Mouse (Mus musculus): Measurements from ENCODE around the gene Akr1d1.

DNA sequence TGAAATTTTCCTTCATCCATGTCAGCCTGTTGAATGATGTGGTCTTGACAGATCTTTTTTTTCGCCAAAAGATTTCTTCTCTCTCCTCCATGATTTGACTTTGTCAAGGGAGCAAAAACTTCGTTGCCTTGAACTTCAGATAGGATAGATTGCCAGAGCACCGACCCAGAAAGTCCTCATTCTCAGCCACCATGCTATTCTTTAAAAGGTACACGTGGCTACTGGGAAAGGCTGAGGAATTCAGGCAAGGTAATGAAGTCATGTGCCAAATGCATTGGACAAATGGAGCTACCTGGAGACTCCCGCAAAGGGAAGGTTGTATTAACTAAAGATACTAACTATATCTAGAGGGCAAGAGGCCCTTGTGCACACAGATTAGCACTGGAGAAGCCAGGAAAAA is 8.8 kb downstream of the Akr1d1 start:
- TF ChIP-seq POLR2A (IDR thresholded peaks at IDR 0.05; ENCODE audit: borderline replicate concordance, control insufficient read depth, low read depth, low read length) (no peak), CTCF (IDR thresholded peaks at IDR 0.05; ENCODE audit: control insufficient read depth, insufficient read depth, low read length) (no peak)

Data from bone marrow, adult 2 months (tissue).